Mouse (Mus musculus) right cerebral cortex, postnatal 4 days (tissue): ENCODE data around the gene Plxnb2.
A peak's percentile ranks its signal among the peaks of the same experiment; 100 is the strongest.

Experiments used
- DNase-seq: peaks from one replicate; pipeline ENCODE4 v3.0.0-alpha.2; 2022

The Plxnb2 gene

DNA sequence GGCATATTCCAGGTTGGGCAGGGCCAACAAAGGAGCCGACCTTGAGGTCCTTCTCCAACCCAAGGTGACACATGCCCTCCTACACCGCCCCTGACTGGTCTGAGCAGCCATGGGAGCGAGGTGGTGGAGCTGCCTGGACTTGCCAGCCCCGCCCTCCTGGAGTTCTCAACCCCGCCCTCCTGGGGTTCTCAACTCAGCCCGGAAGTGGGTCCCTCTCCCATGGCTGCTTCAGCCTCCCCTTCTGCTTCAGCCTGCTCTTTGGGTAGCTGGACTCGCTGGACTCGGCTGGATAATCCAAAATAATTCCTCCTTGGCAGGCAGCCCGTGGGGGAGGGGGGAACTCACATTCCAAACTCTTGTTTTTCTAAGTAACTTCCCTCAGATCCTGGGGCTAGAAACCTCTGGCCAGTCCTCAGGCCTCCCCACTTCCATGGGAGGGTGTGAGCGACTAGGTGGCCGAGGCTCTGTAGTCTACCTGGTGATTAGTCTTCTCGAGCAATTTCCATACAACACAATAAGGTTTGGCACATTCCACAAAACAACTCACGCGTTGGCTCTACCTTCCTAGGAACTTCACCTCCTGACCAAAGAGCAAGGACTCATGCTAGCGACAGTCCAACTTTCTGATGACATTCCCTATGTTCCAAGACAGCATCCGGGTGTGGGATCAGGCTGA is 1.5 kb downstream of the Plxnb2 start:
- DNase-seq = peak; percentile 54

DNA sequence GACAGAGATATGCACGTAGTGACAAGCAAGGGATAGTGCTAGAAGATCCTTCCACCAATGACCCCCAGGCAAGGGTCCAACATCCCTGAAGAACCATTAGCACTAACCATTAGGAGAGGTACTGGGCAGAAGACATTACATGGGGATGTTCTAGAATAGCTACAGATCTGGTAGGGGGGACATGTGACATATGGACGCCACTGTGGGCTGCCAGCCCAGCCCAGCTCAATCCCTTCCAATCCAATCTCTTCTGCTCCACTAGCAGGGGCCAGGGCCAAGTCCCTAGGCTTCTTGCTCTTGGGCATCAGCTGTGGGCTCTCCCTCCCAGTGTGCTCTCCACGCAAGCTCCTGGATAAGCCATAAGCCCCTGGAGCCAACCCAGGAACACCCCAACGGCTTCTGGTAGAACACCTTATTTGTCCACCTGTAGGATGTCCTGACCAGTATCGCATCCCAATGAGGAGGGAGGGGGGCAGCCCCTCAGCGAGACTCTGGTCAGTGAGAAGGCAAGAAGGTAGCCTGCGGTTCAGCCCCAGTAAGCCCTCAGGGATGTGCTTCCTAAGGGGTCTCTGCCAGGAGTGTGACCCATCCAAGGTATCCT is 2.2 kb downstream of the Plxnb2 start:
- DNase-seq = no peak

GRCm38 (mm10) chr15:89177576-89178259 is 2.9 kb downstream of the Plxnb2 start:
- DNase-seq = no peak

DNA sequence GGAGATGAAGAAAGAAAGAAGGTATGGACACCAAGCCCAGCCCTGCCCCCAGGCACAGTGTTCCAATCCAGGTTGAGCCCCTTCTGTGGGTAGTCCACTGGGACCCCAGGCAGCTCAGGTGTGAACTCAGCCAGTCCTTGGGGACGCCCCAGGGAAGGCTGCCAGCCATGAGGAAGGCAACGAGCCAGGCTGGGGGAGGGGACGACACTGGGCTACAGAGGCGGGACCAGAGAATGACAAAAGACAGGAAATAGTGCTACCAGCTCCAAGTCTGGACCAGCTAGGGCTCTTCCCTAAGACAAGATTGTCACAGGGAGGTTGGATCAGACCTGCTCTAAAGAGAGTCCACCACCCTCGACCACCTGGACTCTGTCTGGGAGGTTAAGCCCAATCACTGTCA is 3.5 kb downstream of the Plxnb2 start:
- DNase-seq = peak; percentile 63

DNA sequence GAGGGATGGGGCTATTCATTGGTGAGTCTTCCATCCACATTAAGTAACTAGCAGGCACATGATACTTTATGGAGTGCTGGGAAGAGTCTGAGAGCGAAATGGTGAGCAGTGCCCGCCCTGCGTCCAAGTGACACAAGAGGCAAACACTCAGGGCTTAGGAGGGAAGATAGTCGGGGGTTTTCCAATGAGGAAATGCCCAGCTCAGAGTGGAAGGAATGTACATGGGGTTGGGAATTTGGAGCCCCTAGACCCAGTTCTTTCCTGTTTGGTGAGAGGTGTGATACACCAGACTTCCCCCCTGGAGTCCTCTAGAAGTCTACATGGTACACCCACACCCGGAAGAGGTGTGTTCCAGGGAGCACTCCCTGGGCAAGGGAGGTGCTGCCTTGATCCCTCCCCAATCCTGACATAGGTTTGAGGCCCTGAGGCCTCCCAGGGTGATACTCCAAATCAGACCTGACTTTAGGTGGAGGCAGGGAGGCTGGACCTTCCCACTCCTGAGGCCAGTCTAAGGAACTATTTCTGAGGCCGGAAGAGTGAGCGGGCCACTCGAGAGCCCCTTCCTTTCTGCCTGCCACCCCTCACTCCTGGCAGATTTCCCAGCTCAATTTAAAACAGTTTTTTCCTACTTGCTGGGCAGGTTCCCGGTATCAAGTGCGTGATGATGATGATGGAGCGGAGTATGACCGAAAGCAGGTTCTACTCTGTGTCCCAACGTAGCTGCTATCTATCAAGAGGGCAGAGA is 5.0 kb downstream of the Plxnb2 start:
- DNase-seq = no peak

- DNase-seq = no peak
Measured at GRCm38 (mm10) chr15:89174889-89175339, 5.7 kb downstream of the Plxnb2 start.

DNA sequence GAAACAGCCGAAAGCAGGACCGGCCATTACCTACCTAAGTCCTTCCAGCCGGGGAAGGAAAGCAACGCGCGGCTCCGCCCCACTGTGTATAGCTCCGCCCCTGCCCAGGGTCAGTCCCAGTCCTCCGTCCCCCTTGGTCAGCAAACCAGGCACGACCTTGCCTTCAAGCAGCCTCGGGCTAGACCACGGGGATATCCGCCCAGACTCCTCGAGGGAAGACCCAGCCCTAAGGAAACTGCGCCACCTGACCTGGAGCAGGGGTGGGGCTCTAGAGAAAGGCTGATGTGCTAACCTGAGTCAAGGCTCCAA is 6.7 kb downstream of the Plxnb2 start:
- no peak for DNase-seq

GRCm38 (mm10) chr15:89173024-89173905 is 7.3 kb downstream of the Plxnb2 start:
- peak; percentile 71 for DNase-seq

DNA sequence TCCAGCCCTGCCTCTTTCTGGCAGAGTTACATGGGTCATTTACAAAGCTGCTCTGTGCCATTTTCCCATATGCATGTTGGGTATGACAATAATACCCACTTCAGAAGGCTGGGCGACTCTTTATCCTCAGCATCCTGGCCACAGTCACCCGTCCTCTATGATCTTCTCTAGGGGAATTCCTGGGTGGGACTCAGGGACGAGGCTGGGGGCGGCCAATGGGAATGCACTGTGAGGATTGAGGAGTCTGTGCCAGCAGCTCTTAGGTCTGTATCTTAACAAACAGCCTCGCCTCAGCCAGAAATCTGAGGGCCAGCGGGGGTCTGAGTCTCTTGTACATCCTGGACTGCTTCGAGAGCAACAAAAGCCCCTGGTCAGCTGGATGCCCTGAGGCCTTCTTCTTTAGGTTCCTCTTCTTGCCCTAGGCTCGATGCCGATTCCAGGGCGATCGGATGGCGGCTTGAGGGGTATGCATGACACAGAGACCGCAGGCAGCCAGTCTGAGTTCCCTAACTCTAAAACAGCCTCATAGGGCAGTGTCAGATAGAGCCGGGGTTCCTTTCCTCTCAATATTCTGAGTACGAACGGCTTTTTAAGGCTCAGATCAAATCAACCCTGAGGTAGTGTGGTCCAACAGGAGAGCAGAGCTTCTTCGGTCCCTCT is 8.2 kb downstream of the Plxnb2 start:
- no peak for DNase-seq

DNA sequence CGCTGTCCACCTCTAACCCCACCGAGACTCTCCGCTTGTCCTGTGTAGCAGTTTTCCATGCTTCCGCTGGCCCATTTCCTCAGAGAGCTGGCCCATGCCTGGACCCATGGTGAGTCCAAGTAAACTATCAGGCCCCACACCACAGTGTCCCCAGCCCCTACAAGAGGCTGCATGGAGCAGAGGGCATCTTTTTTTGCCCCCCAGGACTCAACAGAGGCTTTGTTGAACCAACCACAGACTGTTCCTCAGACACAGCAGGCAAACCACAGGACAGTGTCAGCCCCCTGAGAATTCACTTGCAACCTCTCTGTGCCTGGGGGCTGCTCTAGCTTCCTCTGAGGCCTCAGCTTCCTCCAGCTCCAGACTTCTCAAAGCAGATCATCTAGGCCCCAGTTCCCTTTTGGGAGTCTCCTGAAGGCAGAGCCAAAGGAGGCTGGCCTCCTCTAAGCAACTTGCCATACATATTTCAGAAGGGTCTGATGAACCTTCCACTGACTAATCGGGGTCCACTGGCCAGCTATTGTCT is 9.0 kb downstream of the Plxnb2 start:
- DNase-seq = no peak

DNA sequence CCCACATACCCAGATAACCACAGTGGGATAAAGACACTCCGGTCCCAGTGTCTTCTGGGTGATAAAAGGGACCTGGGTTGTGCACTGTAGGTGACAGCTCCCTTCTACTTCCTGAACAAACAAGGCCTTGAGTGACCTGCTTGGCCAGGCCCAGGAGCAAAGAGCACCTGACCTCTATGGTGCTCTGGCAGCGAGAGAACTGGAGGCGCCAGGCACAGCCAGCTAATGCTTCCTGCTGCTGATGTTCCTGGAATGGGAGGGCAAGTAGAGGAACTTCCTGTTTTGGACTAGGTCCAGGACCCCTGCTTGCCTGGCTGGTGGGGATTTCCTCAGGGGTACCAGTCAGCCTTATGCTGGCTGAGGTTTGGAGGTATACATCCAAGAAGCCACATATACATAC is 10.5 kb downstream of the Plxnb2 start:
- no peak for DNase-seq

- DNase-seq = peak; percentile 67
Measured at GRCm38 (mm10) chr15:89169431-89169830, 11.2 kb downstream of the Plxnb2 start.

DNA sequence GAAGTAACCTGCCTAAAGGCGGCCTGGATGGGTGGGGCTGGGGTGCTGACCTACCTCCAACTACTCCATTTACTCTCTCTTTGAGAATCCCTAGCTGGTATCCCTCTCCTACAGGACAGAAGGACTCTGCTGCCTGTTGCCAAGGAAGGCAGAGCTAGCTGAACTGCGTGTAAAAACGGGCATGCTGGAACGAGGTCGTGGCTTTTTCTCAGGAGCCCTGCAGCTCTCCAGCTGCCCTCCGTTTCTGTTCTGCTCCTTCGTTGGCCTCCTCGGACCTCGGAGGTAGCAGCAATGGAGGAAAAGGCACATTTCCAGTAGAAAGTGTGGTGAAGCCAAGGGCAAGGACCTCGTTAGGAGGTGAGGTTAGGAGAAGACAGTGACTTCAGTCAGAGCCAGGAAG is 11.7 kb downstream of the Plxnb2 start:
- DNase-seq = no peak

GRCm38 (mm10) chr15:89165478-89165877 is 15.1 kb downstream of the Plxnb2 start:
- DNase-seq = no peak

DNA sequence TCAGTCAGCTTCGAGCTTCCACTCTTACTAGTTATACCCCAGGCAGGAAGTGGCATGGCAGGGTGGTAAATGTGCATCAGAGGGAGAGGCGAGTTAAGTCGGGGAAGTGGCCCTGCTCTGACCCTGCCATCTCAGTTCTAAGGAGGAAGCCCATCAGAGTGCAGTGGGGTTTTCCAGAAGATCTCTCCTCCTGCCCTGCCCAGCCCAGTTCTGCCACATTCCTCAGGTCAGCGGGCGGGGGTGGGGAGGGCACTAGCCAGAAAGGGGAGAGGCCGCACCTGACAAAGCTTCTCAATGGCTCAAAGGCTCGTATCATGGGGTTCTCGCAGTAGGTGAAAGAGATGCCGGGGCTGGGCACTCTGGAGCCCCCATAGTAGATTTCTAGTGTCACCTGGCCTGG is 19.2 kb downstream of the Plxnb2 start:
- DNase-seq = no peak

- no peak for DNase-seq
Measured at GRCm38 (mm10) chr15:89158516-89158915, 22.1 kb downstream of the Plxnb2 start.

GRCm38 (mm10) chr15:89157954-89158353 is 22.6 kb downstream of the Plxnb2 start:
- peak; percentile 73 for DNase-seq

- no peak for DNase-seq
Measured at GRCm38 (mm10) chr15:89152312-89152711, 28.3 kb downstream of the Plxnb2 start.

- no peak for DNase-seq
Measured at GRCm38 (mm10) chr15:89150041-89150390, 30.6 kb downstream of the Plxnb2 start.

GRCm38 (mm10) chr15:89149271-89150040 is 31.1 kb downstream of the Plxnb2 start, which contains the start of gene Mapk11:
Gene Mapk11 (minus strand): TSS chr15:89149628.
- DNase-seq = peak; percentile 66
